Mouse (Mus musculus) bone marrow, adult 2 months (tissue): ENCODE data around the gene Gm26920.

ENCODE experiments used
- CTCF ChIP-seq: fragments of 200-500 bp; IDR thresholded peaks from 2 replicates; pipeline ENCODE4 v1.5.1; 2011; ENCODE audit warnings: low read length, control low read depth; ENCODE audit not compliant: control insufficient read depth, insufficient read depth
- POLR2A ChIP-seq: fragments of 200-500 bp; IDR thresholded peaks from 2 replicates; pipeline ENCODE4 v1.6.1; 2011; ENCODE audit warnings: low read depth, mild to moderate bottlenecking, control low read depth, low read length, borderline replicate concordance; ENCODE audit not compliant: control insufficient read depth

DNA sequence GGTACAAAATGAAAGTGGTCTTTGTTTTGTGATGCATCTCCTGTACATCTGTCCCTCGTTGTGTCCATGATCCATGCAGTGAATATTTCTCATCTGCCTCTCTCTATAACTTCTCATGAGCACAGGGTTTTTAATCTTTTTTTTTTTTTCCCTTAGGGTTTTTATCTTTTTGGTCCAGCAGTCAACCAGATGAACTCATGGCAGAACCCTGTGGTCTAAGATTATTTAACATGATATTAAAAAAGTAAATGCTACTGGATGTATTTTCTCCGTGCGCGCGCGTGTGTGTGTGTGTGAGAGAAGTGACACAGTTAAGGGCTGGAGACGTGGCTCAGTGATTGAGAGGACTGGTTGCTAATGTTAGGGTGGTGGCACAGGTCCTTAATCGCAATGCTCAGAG is 39.7 kb upstream of the Gm26920 start:
- TF ChIP-seq POLR2A (no peak), CTCF (no peak)
